Mouse (Mus musculus): ENCODE results near the gene Ppfibp1.

- TF ChIP-seq CTCF (IDR thresholded peaks at IDR 0.05; ENCODE audit: low read depth, low read length) = no peak
- no peak for TF ChIP-seq POLR2A (IDR thresholded peaks at IDR 0.05; ENCODE audit: insufficient read depth, low read length)
- TF ChIP-seq EP300 (IDR thresholded peaks at IDR 0.05; ENCODE audit: insufficient read depth, low read depth, low read length) = no peak
Observed at GRCm38 (mm10) chr6:146939026-146939425, 50.7 kb downstream of the Ppfibp1 start.
